Mouse (Mus musculus): ENCODE data around the gene Cish.

Cish gene

GRCm38 (mm10) chr9:107298059-107298780 is 2.4 kb downstream of the Cish start:
- in situ Hi-C loops (cut with MboI, MseI): loop anchor here (5.0 to 10.0 kb wide), 2 partner anchors 34 to 57 kb away; no protein-coding TSS in a partner anchor

GRCm38 (mm10) chr9:107298876-107299275 is 3.0 kb downstream of the Cish start:
- in situ Hi-C loops (cut with MboI, MseI): loop anchor here (5.0 to 10.0 kb wide), 2 partner anchors 33 to 56 kb away; no protein-coding TSS in a partner anchor

GRCm38 (mm10) chr9:107299783-107300182 is 4.0 kb downstream of the Cish start:
- in situ Hi-C loops (cut with MboI, MseI): loop anchor here (5.0 to 10.0 kb wide), 4 partner anchors 33 to 1755 kb away; partner anchors contain the start of gene Trex1 (in 1 of the 2)

- in situ Hi-C loops (cut with MboI, MseI): loop anchor here (5.0 to 10.0 kb wide), 2 partner anchors 237 to 1754 kb away; partner anchors contain the start of gene Trex1 (in 1 of the 2)
These were observed 4.6 kb downstream of the Cish start for GRCm38 (mm10) chr9:107300224-107300973.

GRCm38 (mm10) chr9:107301554-107302331 is 5.9 kb downstream of the Cish start:
- in situ Hi-C loops (cut with MboI, MseI): loop anchor here (5.0 to 10.0 kb wide), 2 partner anchors 236 to 1753 kb away; partner anchors contain the start of gene Trex1 (in 1 of the 2)

- in situ Hi-C loops (cut with MboI, MseI): loop anchor here (5.0 to 10.0 kb wide), 2 partner anchors 235 to 1752 kb away; partner anchors contain the start of gene Trex1 (in 1 of the 2)
These were observed 6.8 kb downstream of the Cish start for GRCm38 (mm10) chr9:107302592-107302991.

- in situ Hi-C loops (cut with MboI, MseI): loop anchor here (5.0 to 10.0 kb wide), 2 partner anchors 234 to 1752 kb away; partner anchors contain the start of gene Trex1 (in 1 of the 2)
These were observed 7.4 kb downstream of the Cish start for GRCm38 (mm10) chr9:107303121-107303820.

GRCm38 (mm10) chr9:107303900-107304299 is 8.1 kb downstream of the Cish start:
- in situ Hi-C loops (cut with MboI, MseI): loop anchor here (5.0 to 10.0 kb wide), 2 partner anchors 233 to 1751 kb away; partner anchors contain the start of gene Trex1 (in 1 of the 2)

- in situ Hi-C loops (cut with MboI, MseI): loop anchor here (5.0 to 10.0 kb wide), 2 partner anchors 233 to 1750 kb away; partner anchors contain the start of gene Trex1 (in 1 of the 2)
These were observed 8.6 kb downstream of the Cish start for GRCm38 (mm10) chr9:107304383-107304782.

- in situ Hi-C loops (cut with MboI, MseI): loop anchor here in 1 of 2 experiments (10.0 kb wide), 1 partner anchor 1750 kb away; the partner anchor contains the start of gene Trex1
These were observed 9.2 kb downstream of the Cish start for GRCm38 (mm10) chr9:107305012-107305411.

GRCm38 (mm10) chr9:107305601-107306542 is 10.0 kb downstream of the Cish start:
- in situ Hi-C loops (cut with MboI, MseI): loop anchor here in 1 of 2 experiments (10.0 kb wide), 1 partner anchor 1749 kb away; the partner anchor contains the start of gene Trex1

- in situ Hi-C loops (cut with MboI, MseI): loop anchor here in 1 of 2 experiments (10.0 kb wide), 1 partner anchor 1748 kb away; the partner anchor contains the start of gene Trex1
These were observed 10.8 kb downstream of the Cish start for GRCm38 (mm10) chr9:107306673-107307072.

GRCm38 (mm10) chr9:107307099-107307872 is 11.5 kb downstream of the Cish start:
- in situ Hi-C loops (cut with MboI, MseI): loop anchor here in 1 of 2 experiments (10.0 kb wide), 1 partner anchor 1748 kb away; the partner anchor contains the start of gene Trex1

- in situ Hi-C loops (cut with MboI, MseI): loop anchor here in 1 of 2 experiments (10.0 kb wide), 1 partner anchor 1747 kb away; the partner anchor contains the start of gene Trex1
These were observed 12.1 kb downstream of the Cish start for GRCm38 (mm10) chr9:107307886-107308285.

- in situ Hi-C loops (cut with MboI, MseI): loop anchor here in 1 of 2 experiments (10.0 kb wide), 1 partner anchor 1746 kb away; the partner anchor contains the start of gene Trex1
These were observed 12.6 kb downstream of the Cish start for GRCm38 (mm10) chr9:107308346-107309000.

GRCm38 (mm10) chr9:107309171-107309570 is 13.3 kb downstream of the Cish start:
- in situ Hi-C loops (cut with MboI, MseI): loop anchor here in 1 of 2 experiments (10.0 kb wide), 1 partner anchor 1746 kb away; the partner anchor contains the start of gene Trex1

GRCm38 (mm10) chr9:107309600-107309999 is 13.8 kb downstream of the Cish start:
- in situ Hi-C loops (cut with MboI, MseI): loop anchor here in 1 of 2 experiments (10.0 kb wide), 1 partner anchor 1745 kb away; the partner anchor contains the start of gene Trex1

Measured in T-helper 17 cell (primary cell).